Mouse (Mus musculus) embryonic facial prominence, embryonic 15.5 days (tissue): ENCODE data around the gene Ccdc102a. TPM values are rescaled to one million over a fixed set of nuclear protein-coding genes. Genes with fewer than 3 reads are reported as not detected.

Experiments
- ATAC-seq: fragments of 200-750 bp; cut with Nextera tagmentation; 2 replicates; pipeline ENCODE4 v1.8.0; 2017; ENCODE audit warnings: low read depth, moderate TSS enrichment; ENCODE audit not compliant: insufficient number of reproducible peaks, low FRiP score, low TSS enrichment
- H3K27ac ChIP-seq: fragments of 300-500 bp; sonication (generic); replicated peaks from 2 replicates; pipeline ENCODE4 v1.5.1; 2015; ENCODE audit warnings: mild to moderate bottlenecking, inconsistent platforms
- H3K27me3 ChIP-seq: fragments of 300-500 bp; sonication (generic); 2 replicates; pipeline ENCODE4 v1.6.1; 2015; ENCODE audit warnings: inconsistent platforms
- H3K36me3 ChIP-seq: fragments of 300-500 bp; sonication (generic); 2 replicates; pipeline ENCODE4 v1.6.1; 2015; ENCODE audit warnings: mild to moderate bottlenecking, inconsistent platforms
- H3K4me1 ChIP-seq: fragments of 300-500 bp; sonication (generic); 2 replicates; pipeline ENCODE4 v1.6.1; 2015; ENCODE audit warnings: inconsistent platforms
- H3K4me2 ChIP-seq: fragments of 300-500 bp; sonication (generic); replicated peaks from 2 replicates; pipeline ENCODE4 v1.6.1; 2015; ENCODE audit warnings: mild to moderate bottlenecking, inconsistent platforms
- H3K4me3 ChIP-seq: fragments of 300-500 bp; sonication (generic); replicated peaks from 2 replicates; pipeline ENCODE4 v1.5.1; 2015; ENCODE audit warnings: mild to moderate bottlenecking, inconsistent platforms
- H3K9ac ChIP-seq: fragments of 300-500 bp; sonication (generic); 2 replicates; pipeline ENCODE4 v1.6.1; 2015; ENCODE audit warnings: inconsistent platforms
- H3K9me3 ChIP-seq: fragments of 300-500 bp; sonication (generic); replicated peaks from 2 replicates; pipeline ENCODE4 v1.6.1; 2016; ENCODE audit warnings: inconsistent platforms
- WGBS: fragments of 180-500 bp; shearing (Covaris S2); methylation state at CpG from one replicate; pipeline ENCODE4 v1.1.7; 2015; 5-methylcytosine and 5-hydroxymethylcytosine counted together
- polyA plus RNA-seq: library from polyadenylated mRNA; unstranded; fragments of >200 nt; fragmentation: Nextera tagmentation; extraction: Ambion mirVana; gene quantifications from 2 replicates; pipeline ENCODE4 v1.2.1, GENCODE M21; 2015

Ccdc102a gene
- polyA plus RNA-seq, 1 experiment from 2014 or later = 44.6 TPM

DNA sequence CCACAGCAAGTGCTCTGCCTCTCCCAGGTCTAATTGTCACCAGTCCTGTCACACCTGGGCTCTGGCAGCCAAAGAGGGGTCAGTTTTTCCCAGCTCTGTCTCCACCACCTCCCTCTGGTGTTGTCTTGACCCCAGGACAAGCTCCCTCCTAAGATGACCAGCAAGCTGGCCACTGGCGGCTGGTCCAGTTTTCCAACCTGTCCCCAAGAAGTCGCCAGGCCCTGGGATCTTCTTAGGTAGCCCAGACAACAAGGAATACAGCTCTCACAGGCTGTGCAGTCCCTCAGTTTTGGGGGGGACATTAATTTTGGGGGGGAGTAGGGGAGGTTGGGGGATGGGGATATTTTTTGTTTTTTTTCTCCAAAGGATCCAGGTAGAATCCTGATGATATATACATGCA is 45.3 kb downstream of the Ccdc102a start:
- H3K27ac ChIP-seq = no peak overlapping the region
- H3K36me3 ChIP-seq = 0 out of 2 replicates have a peak, but pooled peaks cover 2% of the 10 kb centered on the region
- 50% methylated on average over 2 of the region's 2 CpGs for WGBS
- H3K4me3 ChIP-seq = no peak overlapping the region
- H3K4me2 ChIP-seq = peak overlapping the region; percentile 88; the same call in 1 of the 2 replicates
- no peak overlapping the region for H3K9ac ChIP-seq
- no peak for ATAC-seq
- peaks cover 72% of the 10 kb centered on the region for H3K4me1 ChIP-seq
- H3K9me3 ChIP-seq = no peaks in the 10 kb centered on the region
- H3K27me3 ChIP-seq = no peaks in the 10 kb centered on the region

DNA sequence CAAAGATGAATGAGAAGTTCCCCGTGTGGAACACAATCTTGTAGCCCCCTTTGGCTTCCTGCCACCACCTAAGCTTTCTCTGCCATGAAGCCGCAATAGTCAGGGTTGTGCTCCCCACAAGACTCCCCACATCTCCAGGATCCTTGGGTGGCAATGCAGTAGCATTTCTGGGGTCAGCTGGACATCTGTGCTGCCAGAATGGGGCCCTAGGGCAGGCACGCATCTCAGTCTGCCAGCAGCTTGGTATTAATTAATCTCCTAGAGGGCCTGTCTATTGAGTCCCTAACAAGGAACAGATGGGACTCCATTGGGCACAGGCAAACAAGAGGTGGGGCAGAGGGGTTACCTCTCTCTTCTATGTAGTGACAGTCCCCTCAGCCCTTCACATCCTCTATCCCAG is 45.7 kb downstream of the Ccdc102a start:
- Histone ChIP-seq H3K36me3 (0 out of 2 replicates have a peak, but pooled peaks cover 7% of the 10 kb centered on the region), H3K4me1 (peaks cover 72% of the 10 kb centered on the region), H3K9me3 (no peaks in the 10 kb centered on the region), H3K9ac (no peak overlapping the region), H3K27me3 (no peaks in the 10 kb centered on the region), H3K4me2 (peak overlapping the region; percentile 88; the same call in 1 of the 2 replicates), H3K27ac (no peak overlapping the region), H3K4me3 (no peak overlapping the region)
- ATAC-seq = no peak
- WGBS = 36% methylated on average over 3 of the region's 3 CpGs

DNA sequence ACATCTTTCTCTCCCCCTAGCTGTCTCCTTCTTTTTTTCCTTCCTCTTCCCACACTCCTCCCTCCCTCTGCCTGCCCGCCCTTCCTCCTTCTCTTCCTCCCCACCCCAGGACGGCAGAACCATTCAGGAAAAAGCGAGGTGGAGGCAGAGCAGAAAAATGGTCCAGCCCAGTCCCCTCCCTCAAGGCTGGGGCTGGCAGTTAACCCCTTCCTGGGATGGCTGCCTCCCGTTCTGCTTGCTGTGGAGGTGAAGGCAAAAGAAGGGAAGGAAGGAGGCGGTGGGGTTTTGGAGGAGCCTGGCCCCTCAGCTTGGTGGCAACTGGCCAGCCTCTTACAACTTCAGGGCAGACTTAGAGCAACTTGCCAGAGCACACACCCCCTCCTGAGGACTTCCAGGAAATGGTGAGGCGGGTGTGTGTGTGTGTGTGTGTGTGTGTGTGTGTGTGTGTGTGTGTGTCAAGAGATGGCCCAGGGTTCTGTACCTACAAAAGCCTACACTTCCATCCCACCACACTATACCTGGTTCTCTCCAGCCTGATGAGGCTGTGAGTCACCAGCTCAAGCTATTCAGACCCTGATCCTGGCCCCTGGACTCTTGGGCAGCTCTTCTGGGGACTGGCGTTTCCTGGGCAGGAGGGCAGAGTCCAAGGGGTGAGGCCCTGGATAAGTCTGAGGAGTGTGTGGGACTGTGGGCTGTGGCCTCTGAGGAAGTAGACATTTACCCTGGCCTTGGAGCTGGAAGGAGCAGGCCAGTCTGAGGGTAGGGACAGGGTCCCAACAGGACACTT is 46.6 kb downstream of the Ccdc102a start:
- H3K9me3 ChIP-seq = no peaks in the 10 kb centered on the region
- peak overlapping the region; percentile 24; the same call in 1 of the 2 replicates for H3K9ac ChIP-seq
- WGBS = 4% methylated on average over 7 of the region's 7 CpGs
- peak overlapping the region; percentile 88 for H3K4me2 ChIP-seq
- no peaks in the 10 kb centered on the region for H3K27me3 ChIP-seq
- peaks cover 67% of the 10 kb centered on the region for H3K4me1 ChIP-seq
- peaks cover 14% of the 10 kb centered on the region; the same call in 1 of the 2 replicates for H3K36me3 ChIP-seq
- H3K27ac ChIP-seq = peak overlapping the region; percentile 77
- peak overlapping the region; percentile 50 for H3K4me3 ChIP-seq
- peak; percentile 75 for ATAC-seq

DNA sequence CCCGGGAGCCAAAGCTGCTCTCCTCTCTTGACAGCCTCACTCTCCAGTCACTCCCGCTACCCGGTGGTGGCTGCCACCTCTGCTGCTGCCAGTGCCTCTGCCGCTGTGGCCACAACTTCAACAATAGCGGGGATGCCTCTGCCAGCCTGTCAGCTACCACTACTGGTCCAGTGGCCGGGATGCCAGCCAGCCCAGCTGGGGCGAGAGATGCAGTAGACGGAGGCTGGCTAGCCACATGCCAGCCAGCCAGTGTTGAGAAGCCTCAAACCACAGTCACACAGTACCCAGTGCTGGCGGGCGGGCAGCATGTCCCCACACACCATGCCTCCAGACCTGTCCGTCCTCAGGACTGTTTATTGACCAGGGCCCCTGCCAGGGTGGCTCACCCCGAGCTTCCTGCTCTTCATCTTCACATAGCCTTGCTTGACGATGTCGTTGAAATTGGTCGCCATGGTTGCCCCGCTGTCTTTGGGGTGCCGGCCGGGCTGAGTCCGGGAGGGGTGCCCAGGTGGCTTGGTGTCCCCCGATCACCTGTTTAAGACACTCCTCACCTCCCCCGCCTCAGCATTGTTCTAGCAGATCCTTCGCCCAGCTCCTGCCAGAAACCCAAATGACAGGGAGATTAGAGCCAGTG is 47.3 kb downstream of the Ccdc102a start:
- H3K27ac ChIP-seq = peak overlapping the region; percentile 51; the same call in 1 of the 2 replicates
- 4% methylated on average over 22 of the region's 22 CpGs for WGBS
- peak overlapping the region; percentile 88 for H3K4me2 ChIP-seq
- ATAC-seq = peak; percentile 8; the same call in 1 of the 2 replicates
- H3K36me3 ChIP-seq = peaks cover 21% of the 10 kb centered on the region
- H3K9ac ChIP-seq = peak overlapping the region; percentile 24
- peaks cover 62% of the 10 kb centered on the region for H3K4me1 ChIP-seq
- H3K4me3 ChIP-seq = peak overlapping the region; percentile 50
- H3K27me3 ChIP-seq = no peaks in the 10 kb centered on the region
- no peaks in the 10 kb centered on the region for H3K9me3 ChIP-seq

DNA sequence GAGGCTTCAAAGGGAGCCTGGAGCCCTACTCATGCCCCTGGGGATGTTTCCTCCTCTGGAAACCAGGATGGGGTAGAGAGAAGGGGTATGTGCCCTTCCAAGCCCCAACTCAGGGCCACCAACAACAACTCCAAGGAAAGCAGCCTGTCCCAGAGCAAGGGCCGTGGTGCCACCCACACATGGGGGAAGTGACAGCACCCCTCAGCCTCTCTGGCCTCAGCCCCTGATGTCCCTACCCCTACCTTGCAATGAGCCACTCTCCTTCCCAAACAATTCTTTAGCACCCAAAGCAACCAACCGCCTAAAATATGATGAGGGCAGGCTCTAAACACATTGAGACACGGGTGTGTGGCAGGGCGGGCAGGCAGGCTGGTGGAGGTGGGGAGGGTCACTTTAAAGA is 47.9 kb downstream of the Ccdc102a start:
- peaks cover 57% of the 10 kb centered on the region for H3K4me1 ChIP-seq
- no peaks in the 10 kb centered on the region for H3K27me3 ChIP-seq
- H3K4me2 ChIP-seq = peak overlapping the region; percentile 88
- H3K36me3 ChIP-seq = peaks cover 27% of the 10 kb centered on the region
- peak overlapping the region; percentile 24; the same call in 1 of the 2 replicates for H3K9ac ChIP-seq
- 28% methylated on average over 4 of the region's 4 CpGs for WGBS
- H3K9me3 ChIP-seq = no peaks in the 10 kb centered on the region
- no peak overlapping the region for H3K27ac ChIP-seq
- no peak for ATAC-seq
- H3K4me3 ChIP-seq = peak overlapping the region; percentile 50

DNA sequence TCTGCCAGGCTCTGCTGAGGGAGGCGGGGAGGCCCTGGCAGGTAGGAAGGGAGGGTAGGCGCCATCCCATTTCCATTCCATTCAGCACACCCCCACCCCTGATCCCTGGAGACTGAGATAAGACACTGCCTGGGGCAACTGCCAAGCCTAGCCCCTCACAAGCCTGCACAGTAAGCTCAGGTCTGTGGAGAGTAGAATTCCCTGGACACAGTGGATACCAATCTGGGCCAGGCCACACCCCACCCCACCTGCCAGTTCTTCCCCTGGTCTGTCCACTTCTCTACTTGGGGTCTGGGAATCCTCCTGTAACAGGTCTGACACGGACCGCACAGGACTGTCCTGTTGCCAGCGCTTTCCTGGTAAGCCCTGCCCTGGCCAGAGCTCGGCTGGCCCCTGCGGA is 48.8 kb downstream of the Ccdc102a start:
- no peak overlapping the region for H3K4me2 ChIP-seq
- no peak for ATAC-seq

DNA sequence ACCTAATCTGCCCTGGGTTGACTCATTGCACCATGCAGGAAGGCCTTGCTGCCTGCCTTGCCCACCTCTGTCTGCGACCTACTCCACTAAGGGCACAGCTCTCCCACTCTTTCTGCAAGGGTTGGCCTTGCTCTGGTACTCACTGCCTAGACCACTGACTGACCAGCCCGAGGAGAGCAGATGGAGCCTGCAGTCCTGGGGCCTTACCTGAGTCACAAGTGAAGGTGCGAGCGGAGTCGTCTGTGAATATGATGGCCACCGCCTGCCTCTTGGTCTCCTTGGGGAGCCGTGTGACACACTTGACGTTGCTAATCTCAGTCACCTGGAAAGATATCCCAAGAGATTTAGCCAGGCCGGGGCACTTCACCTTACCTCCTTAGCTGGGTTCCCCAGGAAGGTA is 51.0 kb downstream of the Ccdc102a start:
- ATAC-seq = no peak
- no peak overlapping the region for H3K4me2 ChIP-seq
- H3K27ac ChIP-seq = no peak overlapping the region
- no peak overlapping the region for H3K9ac ChIP-seq
- no peaks in the 10 kb centered on the region for H3K9me3 ChIP-seq
- H3K4me3 ChIP-seq = no peak overlapping the region
- 84% methylated on average over 9 of the region's 9 CpGs for WGBS
- no peaks in the 10 kb centered on the region for H3K27me3 ChIP-seq
- H3K36me3 ChIP-seq = peaks cover 55% of the 10 kb centered on the region
- peaks cover 35% of the 10 kb centered on the region for H3K4me1 ChIP-seq

More for the DNA sequence above, 48.8 kb downstream of the Ccdc102a start:
- Histone ChIP-seq H3K9ac (no peak overlapping the region), H3K27ac (no peak overlapping the region), H3K36me3 (peaks cover 36% of the 10 kb centered on the region), H3K27me3 (no peaks in the 10 kb centered on the region), H3K4me3 (no peak overlapping the region), H3K9me3 (no peaks in the 10 kb centered on the region), H3K4me1 (peaks cover 49% of the 10 kb centered on the region)
- WGBS = 54% methylated on average over 7 of the region's 7 CpGs

DNA sequence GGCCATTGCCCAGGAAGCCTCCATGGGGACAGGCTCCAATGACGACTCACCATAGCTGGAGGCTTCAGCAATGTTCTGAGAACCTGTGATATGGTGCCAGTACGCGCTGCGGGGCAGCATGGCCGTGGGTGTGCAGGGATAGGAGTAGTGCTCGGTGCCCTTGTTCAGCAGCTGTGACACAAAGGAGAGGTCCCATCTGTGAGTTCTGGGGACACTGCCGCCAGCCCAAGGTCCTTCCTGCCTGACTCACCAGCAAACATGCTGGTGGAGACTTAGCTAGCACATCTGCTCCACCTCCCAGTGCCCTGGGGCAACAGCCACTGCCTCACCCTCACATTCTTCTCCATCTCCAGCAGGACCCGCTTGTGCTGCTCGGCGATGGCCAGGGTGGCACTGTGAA is 52.6 kb downstream of the Ccdc102a start:
- no peak overlapping the region for H3K4me3 ChIP-seq
- 70% methylated on average over 10 of the region's 10 CpGs for WGBS
- H3K9me3 ChIP-seq = no peaks in the 10 kb centered on the region
- H3K27ac ChIP-seq = no peak overlapping the region
- no peak for ATAC-seq
- H3K9ac ChIP-seq = no peak overlapping the region
- H3K27me3 ChIP-seq = no peaks in the 10 kb centered on the region
- H3K4me2 ChIP-seq = no peak overlapping the region
- peaks cover 19% of the 10 kb centered on the region for H3K4me1 ChIP-seq
- H3K36me3 ChIP-seq = peaks cover 67% of the 10 kb centered on the region

DNA sequence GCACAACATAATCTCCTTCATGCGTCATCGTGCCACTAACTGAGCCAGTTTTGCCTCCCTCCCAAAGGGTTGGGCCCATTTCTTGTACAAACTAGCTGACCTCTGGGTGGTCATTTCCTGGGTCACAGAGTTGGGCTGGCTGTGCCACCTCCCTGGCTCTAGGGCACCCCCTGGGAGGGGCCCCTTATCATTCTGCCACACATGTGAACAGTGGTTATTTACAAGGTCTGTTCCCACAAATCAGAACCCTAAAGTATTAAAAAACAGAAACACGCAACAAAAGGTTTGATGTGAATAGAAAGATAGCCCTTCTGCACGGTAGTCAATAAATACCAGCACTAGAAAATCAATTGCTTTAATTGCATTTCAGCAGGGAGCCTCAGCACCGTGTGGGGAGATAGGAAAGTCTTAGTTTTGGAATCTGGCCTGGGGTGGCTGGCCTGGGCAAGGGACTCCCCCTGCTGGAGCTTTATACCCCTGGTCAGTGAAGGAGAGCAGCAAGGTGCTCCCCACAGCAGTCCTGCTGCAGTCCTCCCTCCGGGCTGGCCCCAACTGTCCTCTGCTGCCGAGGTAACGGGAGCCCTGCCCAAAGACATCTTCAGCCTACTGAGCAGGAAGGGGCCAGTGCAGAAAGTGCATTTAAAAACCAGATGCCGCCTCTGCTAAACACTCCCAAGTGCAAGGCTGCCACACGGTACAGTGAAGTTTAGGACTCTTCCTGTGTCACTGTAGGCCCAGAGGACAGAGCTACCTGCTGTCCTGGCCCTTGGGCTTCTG is 53.8 kb downstream of the Ccdc102a start:
- H3K4me2 ChIP-seq = no peak overlapping the region
- ATAC-seq = no peak
- H3K9ac ChIP-seq = no peak overlapping the region
- 75% methylated on average over 10 of the region's 10 CpGs for WGBS
- no peak overlapping the region for H3K27ac ChIP-seq
- no peak overlapping the region for H3K4me3 ChIP-seq
- peaks cover 70% of the 10 kb centered on the region for H3K36me3 ChIP-seq
- no peaks in the 10 kb centered on the region for H3K9me3 ChIP-seq
- H3K27me3 ChIP-seq = no peaks in the 10 kb centered on the region
- H3K4me1 ChIP-seq = peaks cover 11% of the 10 kb centered on the region

DNA sequence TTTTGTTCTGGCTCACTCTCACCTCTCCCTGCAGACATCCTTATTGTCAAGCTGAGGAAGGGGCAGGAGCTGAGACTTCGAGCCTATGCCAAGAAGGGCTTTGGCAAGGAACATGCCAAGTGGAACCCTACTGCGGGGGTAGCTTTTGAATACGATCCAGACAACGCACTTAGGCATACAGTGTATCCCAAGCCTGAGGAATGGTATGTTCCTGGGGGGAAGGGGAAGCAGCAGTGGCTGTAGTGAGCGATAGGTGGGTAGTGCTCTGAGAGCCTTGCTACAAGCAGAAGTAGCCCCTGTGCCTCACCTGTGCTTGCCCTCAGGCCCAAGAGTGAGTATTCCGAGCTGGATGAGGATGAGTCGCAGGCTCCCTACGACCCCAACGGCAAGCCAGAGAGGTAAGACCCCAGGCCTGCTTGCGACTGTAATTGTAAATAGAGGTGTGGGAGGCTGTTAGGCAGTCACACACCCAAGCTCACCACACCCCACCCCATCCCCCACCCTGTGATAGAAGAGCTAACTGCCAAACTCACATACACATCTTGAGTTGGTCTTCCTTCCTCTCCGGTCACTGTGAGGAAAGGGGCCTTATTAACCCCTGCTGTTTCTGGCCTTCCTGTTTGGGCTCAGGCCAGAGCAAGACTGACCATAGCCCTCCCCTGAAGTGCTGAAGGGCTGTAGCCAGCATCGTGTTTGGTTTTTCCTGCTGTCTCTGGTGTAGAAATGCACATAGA is 55.2 kb downstream of the Ccdc102a start:
- H3K4me3 ChIP-seq = no peak overlapping the region
- H3K9ac ChIP-seq = no peak overlapping the region
- no peak overlapping the region for H3K4me2 ChIP-seq
- H3K9me3 ChIP-seq = no peaks in the 10 kb centered on the region
- no peak for ATAC-seq
- no peak overlapping the region for H3K27ac ChIP-seq
- no peaks in the 10 kb centered on the region for H3K27me3 ChIP-seq
- 86% methylated on average over 12 of the region's 12 CpGs for WGBS
- peaks cover 16% of the 10 kb centered on the region for H3K4me1 ChIP-seq
- H3K36me3 ChIP-seq = peaks cover 69% of the 10 kb centered on the region
